Mouse (Mus musculus) embryonic fibroblast, embryonic 13.5 days (primary cell): ENCODE results near the gene Anks6.

ENCODE experiments used
- CTCF ChIP-seq: IDR thresholded peaks from 2 replicates; pipeline ENCODE4 v1.5.1; 2011; ENCODE audit warnings: mild to moderate bottlenecking, control low read depth, low read length, moderate library complexity, borderline replicate concordance; ENCODE audit not compliant: insufficient read depth
- POLR2A ChIP-seq: IDR thresholded peaks from 2 replicates; pipeline ENCODE4 v1.6.1; 2011; ENCODE audit warnings: low read depth, mild to moderate bottlenecking, control low read depth, low read length, moderate library complexity

DNA sequence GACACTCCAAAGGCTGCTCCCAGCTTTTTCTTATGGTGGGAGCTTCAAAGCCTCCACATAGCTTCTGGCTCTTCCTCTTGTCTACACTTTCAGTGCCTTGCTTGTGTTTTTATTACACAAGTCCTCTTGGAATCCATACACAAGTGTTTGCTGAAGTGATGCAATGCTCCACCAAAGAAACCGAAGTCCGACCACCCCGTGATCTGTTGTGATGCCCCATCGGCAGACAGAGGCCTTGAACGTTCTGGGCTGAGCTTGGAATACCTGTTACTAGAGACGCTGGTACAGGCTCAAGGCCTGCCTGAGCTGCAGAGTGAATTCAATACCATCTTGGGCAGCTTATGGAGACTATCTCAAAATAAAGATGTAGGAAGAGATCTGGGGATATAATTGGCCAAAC lies 69.4 kb downstream of the Anks6 start:
- no peak for TF ChIP-seq POLR2A
- no peak for TF ChIP-seq CTCF
